Mouse (Mus musculus): ENCODE measurements around the gene Fgf2. TPM values are rescaled to one million over a fixed set of nuclear protein-coding genes. Genes with fewer than 3 reads are reported as not detected.

The Fgf2 gene
- total RNA-seq, 2 experiments from 2014 or later = 7.7 to 10.0 TPM

DNA sequence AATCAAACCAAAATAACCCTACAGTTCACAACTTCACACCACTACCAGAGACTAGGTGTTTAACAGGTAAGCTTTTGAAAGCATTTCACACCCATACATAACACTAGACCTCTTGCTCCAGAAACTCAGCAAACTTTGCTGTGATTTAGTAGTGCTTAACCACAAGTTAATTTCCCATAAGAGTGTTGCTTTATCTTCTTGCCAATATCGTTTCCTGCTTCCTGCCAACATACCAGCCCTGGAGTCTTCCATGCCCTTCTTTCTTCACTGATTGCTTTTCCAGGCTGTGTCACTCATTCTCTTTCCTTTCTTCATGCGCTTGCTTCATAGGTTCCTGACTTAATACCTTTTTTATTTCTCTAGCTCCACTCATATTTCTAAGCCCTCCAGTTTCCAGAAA is 19.7 kb upstream of the Fgf2 start:
- H3K4me3 ChIP-seq = no peak overlapping the region
- TF ChIP-seq CTCF (conservative IDR thresholded peaks at IDR 0.05) = no peak
- no peak overlapping the region for H3K27ac ChIP-seq
- no peak for DNase-seq (ENCODE audit: low spot score in 2 of 2)

DNA sequence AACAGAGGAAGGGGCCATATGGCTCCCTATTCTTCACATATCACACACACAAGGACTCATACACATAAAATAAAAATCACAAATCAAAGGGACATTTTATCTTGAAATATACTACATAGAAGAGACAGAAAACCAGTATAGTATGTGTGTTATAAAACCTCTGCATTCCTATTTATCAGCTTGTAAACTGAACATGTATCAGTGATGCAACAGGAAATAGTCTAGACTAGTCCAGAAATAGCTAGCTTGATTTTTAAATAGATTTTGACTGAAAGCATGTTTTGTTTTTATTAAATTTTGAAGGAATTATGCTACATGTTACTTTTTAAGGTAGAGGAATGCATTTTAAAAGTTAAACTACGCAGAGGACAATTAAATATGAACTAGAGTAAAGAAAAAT is 18.2 kb upstream of the Fgf2 start:
- Histone ChIP-seq H3K4me3 (no peak overlapping the region), H3K27ac (no peak overlapping the region)
- TF ChIP-seq CTCF (conservative IDR thresholded peaks at IDR 0.05) = no peak
- no peak for DNase-seq (ENCODE audit: low spot score in 2 of 2)

DNA sequence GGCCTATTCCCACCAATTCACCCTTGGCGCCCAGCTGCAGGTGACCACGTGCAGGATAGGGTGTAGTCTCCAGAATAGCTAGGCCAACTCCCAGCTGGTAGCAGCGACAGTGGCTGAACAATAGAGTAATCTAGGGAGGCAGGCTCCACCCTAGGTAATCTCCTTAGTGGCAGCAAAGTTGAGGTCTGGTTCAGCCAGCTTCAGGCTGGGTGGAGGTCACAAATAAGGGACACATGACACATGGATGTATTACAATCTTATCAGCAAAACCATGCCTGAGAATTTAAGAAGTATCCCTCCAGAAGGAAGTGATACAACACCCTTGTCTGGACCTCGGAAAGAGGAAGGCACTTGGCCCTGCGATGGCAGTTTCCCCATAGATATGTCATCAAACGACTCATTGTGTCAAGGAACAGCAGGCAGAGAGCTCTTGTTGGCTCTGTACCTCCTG is 16.1 kb upstream of the Fgf2 start:
- DNase-seq (ENCODE audit: low spot score in 2 of 2) = no peak
- H3K27ac ChIP-seq = no peak overlapping the region
- no peak overlapping the region for H3K4me3 ChIP-seq
- no peak for TF ChIP-seq CTCF (conservative IDR thresholded peaks at IDR 0.05)

DNA sequence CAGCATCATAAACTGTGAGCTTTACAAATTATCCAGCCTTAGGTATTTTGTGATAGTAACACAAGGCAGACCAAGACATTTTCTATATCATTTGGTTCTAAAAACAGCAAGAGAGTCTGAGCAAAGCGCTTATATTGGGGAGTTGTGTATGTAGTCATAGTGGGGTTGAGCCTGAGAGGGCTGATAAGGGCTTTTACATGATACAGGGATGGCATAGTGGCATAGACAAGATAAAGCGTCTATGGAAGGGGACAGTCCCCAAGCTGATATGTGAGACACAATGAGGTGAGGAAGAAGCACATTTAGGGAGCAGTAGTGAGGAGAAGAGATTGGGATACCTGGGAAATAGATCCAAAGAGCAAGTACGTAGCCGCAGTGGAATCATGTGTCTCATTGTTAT is 14.1 kb upstream of the Fgf2 start:
- Histone ChIP-seq H3K4me3 (no peak overlapping the region), H3K27ac (no peak overlapping the region)
- no peak for TF ChIP-seq CTCF (conservative IDR thresholded peaks at IDR 0.05)
- DNase-seq (ENCODE audit: low spot score in 2 of 2) = no peak

DNA sequence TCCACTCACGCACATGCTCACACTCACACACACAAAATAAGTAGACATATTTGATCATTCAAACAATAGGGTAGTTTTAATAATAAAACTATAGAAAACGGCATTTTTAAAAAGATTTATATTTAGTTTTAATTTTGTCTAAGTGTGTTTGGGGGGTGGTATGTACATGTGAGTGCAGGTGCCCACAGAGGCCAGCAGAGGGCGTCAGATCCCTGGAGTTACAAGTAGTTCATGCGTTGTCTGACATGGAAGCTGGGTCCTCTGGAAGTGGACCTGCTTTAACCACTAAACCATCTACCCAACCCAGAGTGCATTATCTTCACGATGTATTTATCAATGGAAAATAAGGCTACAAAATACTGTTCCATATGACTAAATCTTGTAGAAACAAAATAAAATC is 7.0 kb upstream of the Fgf2 start:
- H3K4me3 ChIP-seq = no peak overlapping the region
- DNase-seq (ENCODE audit: low spot score in 2 of 2) = no peak
- TF ChIP-seq CTCF (conservative IDR thresholded peaks at IDR 0.05) = peak; percentile 65
- H3K27ac ChIP-seq = no peak overlapping the region

DNA sequence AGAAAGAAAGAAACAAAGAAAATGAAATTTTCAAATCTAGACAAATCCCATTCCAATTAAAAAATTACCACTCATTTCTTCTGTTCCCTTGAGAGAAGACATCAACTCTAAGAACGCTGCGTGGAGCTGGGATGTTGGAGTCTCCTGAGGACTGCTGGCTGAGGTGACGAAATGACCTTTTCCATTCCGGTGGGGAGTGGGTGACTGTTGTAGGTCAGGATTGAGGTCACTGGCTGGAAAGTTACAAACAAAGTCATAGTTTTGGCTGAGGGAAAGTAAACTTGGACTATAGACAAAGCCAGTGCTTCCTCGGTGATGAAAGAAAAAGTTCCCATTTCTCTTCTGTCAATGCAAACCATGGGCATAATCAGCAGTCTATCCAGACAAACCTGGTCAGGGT is 5.3 kb upstream of the Fgf2 start:
- DNase-seq (ENCODE audit: low spot score in 2 of 2) = no peak
- TF ChIP-seq CTCF (conservative IDR thresholded peaks at IDR 0.05) = no peak
- no peak overlapping the region for H3K27ac ChIP-seq
- no peak overlapping the region for H3K4me3 ChIP-seq

DNA sequence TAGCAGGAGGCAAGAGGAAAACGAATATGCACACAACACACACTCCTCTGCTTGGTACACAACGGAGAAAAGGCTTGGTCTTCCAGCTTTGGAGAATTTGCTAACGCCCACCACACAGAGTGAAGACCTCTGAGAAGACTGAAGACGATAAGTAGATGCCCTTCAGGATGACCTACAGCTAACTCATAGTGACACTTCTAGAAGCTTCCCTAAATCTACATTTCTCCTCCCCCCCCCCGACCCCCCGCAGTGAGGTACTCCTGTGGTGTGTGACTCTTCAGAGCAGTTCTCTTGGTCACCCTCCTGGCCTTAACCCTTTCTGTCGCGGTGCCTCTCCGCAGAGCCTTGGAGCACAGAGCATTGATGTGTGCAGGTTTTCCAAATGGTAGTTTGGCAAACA is 475 bp upstream of the Fgf2 start:
- no peak for TF ChIP-seq CTCF (conservative IDR thresholded peaks at IDR 0.05)
- Histone ChIP-seq H3K4me3 (peak overlapping the region; percentile 61), H3K27ac (no peak overlapping the region)
- no peak for DNase-seq (ENCODE audit: low spot score in 2 of 2)

DNA sequence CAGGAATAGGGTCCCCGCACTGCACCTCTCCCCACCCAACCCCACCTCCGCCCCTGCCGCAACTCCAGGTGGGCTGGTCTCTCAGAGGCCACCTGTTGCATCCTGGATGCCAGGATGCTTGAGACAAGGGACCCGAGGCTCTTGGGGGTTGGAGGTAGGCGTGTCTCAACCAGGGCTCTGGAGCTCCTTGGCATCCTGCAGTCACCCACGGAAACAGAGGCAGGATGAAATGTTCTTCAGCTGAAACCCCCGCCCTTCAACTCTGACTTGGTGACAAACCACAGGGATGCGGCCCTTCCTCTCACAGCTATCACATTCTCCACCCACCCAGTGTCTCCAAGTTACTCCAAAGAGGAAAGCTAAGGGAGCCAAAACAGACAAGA is 1.0 kb downstream of the Fgf2 start:
- DNase-seq (ENCODE audit: low spot score in 2 of 2) = no peak
- Histone ChIP-seq H3K4me3 (peak overlapping the region; percentile 61), H3K27ac (no peak overlapping the region; the same call in 1 of the 2 replicates)
- no peak for TF ChIP-seq CTCF (conservative IDR thresholded peaks at IDR 0.05)

DNA sequence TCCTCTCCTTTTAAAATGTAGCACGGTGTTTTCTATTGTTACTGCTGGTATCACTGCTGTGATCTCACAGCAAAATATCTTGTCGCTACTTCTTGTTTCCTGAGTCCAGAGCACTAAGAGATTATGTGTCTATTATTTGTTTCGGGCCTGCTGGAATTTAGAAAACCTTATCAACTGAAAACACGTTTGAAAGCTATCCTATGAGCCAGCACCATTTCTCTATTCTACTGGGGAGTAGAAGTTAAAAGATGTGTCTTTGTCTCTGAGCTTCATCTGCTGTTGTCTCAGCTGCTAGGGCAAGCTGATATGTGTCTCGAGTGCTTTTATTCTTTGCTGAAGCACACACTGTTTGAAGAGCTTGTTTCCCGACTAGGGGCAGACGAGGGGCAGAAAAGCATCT is 2.2 kb downstream of the Fgf2 start:
- no peak overlapping the region for H3K4me3 ChIP-seq
- no peak for DNase-seq (ENCODE audit: low spot score in 2 of 2)
- no peak for TF ChIP-seq CTCF (conservative IDR thresholded peaks at IDR 0.05)
- H3K27ac ChIP-seq = no peak overlapping the region

DNA sequence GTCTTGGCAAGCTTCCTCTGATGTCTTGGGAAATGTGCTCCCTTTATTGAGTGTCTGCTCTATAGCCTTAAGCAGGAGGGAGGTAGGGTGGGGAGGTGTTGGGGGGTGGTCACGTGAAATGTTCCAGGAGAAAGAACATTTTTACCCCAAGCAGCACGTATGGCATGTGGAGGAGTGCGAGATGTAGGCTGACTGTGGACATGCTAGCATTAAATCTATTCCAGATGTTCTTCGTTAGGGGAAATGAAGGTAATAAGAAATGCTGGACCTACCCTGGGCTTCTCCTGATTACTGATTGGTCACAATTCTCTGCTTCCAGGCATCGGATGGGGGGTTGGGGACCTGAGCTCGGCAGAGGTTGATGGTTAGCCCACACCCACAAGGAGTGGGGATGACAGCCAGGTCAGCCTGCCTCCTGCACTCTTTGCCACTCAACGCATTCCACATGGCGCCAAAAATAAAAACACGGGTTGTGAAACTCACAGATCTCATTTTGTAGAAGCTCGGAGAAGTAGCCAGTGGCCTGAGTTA is 5.9 kb downstream of the Fgf2 start:
- H3K4me3 ChIP-seq = no peak overlapping the region
- no peak for TF ChIP-seq CTCF (conservative IDR thresholded peaks at IDR 0.05)
- no peak for DNase-seq (ENCODE audit: low spot score in 2 of 2)
- H3K27ac ChIP-seq = no peak overlapping the region

DNA sequence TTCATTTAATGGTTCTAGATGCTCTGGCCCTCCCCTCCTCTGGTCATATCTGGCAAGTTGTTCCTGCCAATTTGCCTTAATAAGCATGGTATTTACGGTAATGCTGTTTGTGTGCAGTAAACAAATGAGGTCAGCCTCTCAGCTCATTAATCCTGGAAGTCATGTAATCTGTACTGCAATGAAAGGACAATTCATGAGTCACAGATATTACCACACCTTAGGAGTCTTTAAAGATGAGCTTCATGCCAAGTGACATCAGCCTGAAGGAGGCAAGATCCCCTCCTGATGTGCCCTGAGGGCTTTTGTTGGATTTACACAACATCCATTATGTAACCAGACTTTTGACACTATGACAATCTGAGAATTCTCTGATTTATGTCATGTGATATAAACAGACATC is 6.6 kb downstream of the Fgf2 start:
- no peak for DNase-seq (ENCODE audit: low spot score in 2 of 2)
- Histone ChIP-seq H3K27ac (no peak overlapping the region), H3K4me3 (no peak overlapping the region)
- no peak for TF ChIP-seq CTCF (conservative IDR thresholded peaks at IDR 0.05)

DNA sequence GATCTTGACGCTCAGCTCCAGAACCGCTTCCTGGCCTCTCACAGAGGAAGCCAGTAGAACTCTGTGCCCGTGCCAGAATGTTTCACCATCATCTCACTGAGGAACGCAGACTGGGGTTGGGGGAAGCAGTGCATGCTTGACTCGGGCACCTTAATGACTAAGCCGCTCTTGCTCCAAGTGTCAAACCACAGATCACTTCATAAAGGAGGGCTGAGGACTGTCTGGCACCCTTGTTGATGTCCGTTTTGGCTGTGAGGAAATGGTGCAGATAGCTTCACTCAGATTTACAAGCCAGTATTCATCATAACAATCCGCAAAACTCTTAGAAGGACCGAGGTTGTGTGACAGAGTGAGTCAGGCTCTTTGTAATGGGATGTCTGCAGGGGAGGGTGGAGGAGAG is 12.6 kb downstream of the Fgf2 start:
- no peak for TF ChIP-seq CTCF (conservative IDR thresholded peaks at IDR 0.05)
- no peak overlapping the region for H3K27ac ChIP-seq
- no peak for DNase-seq (ENCODE audit: low spot score in 2 of 2)
- H3K4me3 ChIP-seq = no peak overlapping the region

DNA sequence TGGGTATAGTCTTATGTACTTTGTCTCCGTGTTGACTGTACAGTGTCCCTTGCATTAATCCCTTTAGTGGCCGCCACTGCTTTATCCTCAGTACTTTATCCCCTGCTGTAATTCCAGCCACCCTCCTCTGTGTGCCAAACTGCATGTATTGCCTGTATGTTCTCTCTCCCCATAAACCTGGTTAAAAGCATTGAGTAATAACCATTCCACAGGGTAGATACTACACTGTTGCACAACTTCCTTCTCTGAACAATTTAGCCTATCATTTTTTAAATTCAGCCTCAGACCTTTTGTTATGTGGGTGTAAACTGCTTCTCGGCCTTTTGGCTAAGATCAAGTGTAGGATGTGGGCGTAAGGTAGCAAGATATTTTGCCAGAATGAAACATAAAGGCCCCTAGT is 17.0 kb downstream of the Fgf2 start:
- no peak for TF ChIP-seq CTCF (conservative IDR thresholded peaks at IDR 0.05)
- H3K27ac ChIP-seq = no peak overlapping the region
- DNase-seq (ENCODE audit: low spot score in 2 of 2) = no peak
- no peak overlapping the region for H3K4me3 ChIP-seq

DNA sequence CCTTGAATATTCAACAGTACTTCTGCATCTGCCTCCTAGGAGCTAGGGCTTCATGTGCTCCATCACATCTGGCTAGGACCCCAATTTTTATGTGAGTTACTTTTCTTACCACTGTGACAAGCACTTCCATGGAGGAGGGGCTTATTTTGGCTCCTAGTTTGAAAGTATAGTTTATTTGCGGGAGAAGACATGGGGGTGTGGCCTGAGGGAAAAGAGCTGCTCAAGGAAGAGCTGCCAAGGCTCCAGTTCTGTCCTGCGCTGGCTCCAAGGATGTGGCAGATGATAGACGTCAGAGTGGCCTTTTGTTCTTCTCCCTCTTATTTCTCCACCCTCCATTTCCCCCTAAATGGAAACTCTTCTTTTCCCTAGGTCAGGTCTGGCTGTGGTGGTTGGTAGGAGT is 17.8 kb downstream of the Fgf2 start:
- no peak for TF ChIP-seq CTCF (conservative IDR thresholded peaks at IDR 0.05)

More for the DNA sequence above, 17.8 kb downstream of the Fgf2 start:
- DNase-seq (ENCODE audit: low spot score in 2 of 2) = no peak
- Histone ChIP-seq H3K4me3 (no peak overlapping the region), H3K27ac (no peak overlapping the region)
